Mouse (Mus musculus) myocyte (in vitro differentiated cells): ENCODE data around the gene Eed. TPM values are rescaled to one million over a fixed set of nuclear protein-coding genes. Genes with fewer than 3 reads are reported as not detected.
A peak's percentile ranks its signal among the peaks of the same experiment; 100 is the strongest.

Source experiments
- H3K27me3 ChIP-seq: one replicate; pipeline ENCODE4 v1.6.1; 2011; ENCODE audit not compliant: control insufficient read depth, insufficient read depth, insufficient read length
- H3K36me3 ChIP-seq: one replicate; pipeline ENCODE4 v1.6.1; 2011; ENCODE audit not compliant: control insufficient read depth, insufficient read depth
- H3K4me2 ChIP-seq: one replicate; pipeline ENCODE4 v1.6.1; 2011; ENCODE audit warnings: low read depth, control low read depth
- H3K4me3 ChIP-seq: one replicate; pipeline ENCODE4 v1.5.1; 2011; ENCODE audit warnings: mild to moderate bottlenecking, control low read depth, moderate library complexity
- H3K79me2 ChIP-seq: one replicate; pipeline ENCODE4 v1.6.1; 2011; ENCODE audit not compliant: control insufficient read depth, insufficient read depth
- H3ac ChIP-seq: one replicate; pipeline ENCODE4 v1.6.1; 2011; ENCODE audit not compliant: control insufficient read depth, insufficient read length
- CEBPB ChIP-seq: IDR thresholded peaks from 2 replicates; pipeline ENCODE4 v1.6.1; 2011; ENCODE audit warnings: mild to moderate bottlenecking, moderate library complexity; ENCODE audit not compliant: poor library complexity, insufficient read depth, severe bottlenecking
- E2F4 ChIP-seq: IDR thresholded peaks from one replicate; pipeline ENCODE4 v1.6.1; 2011; ENCODE audit warnings: mild to moderate bottlenecking, control low read depth, moderate library complexity; ENCODE audit not compliant: insufficient read depth
- MAX ChIP-seq: IDR thresholded peaks from one replicate; pipeline ENCODE4 v1.6.1; 2011; ENCODE audit warnings: low read depth, mild to moderate bottlenecking, control low read depth
- MYOD1 ChIP-seq, 3 experiments: IDR thresholded peaks; one replicate each; pipeline ENCODE4 v1.6.1; 2011; ENCODE audit warnings: control low read depth in 2 of 3, low read depth in 2 of 3, mild to moderate bottlenecking in 2 of 3, moderate library complexity in 1 of 3; ENCODE audit not compliant: insufficient read length in 2 of 3, control insufficient read depth in 1 of 3
- MYOG ChIP-seq, 3 experiments: IDR thresholded peaks; one replicate each; pipeline ENCODE4 v1.6.1; 2011; ENCODE audit warnings: control low read depth in 2 of 3, low read depth in 2 of 3, mild to moderate bottlenecking in 2 of 3; ENCODE audit not compliant: insufficient read length in 2 of 3, control insufficient read depth in 1 of 3, insufficient read depth in 1 of 3
- POLR2A ChIP-seq: IDR thresholded peaks from one replicate; pipeline ENCODE4 v1.6.1; 2011; ENCODE audit warnings: low read depth, mild to moderate bottlenecking, control low read depth, moderate library complexity; ENCODE audit not compliant: insufficient read length
- POLR2AphosphoS2 ChIP-seq: IDR thresholded peaks from one replicate; pipeline ENCODE4 v1.6.1; 2011; ENCODE audit warnings: low read depth, control low read depth; ENCODE audit not compliant: insufficient read length
- REST ChIP-seq: IDR thresholded peaks from one replicate; pipeline ENCODE4 v1.6.1; 2011; ENCODE audit warnings: mild to moderate bottlenecking, control low read depth, moderate library complexity; ENCODE audit not compliant: insufficient read depth, insufficient read length
- SRF ChIP-seq: IDR thresholded peaks from one replicate; pipeline ENCODE4 v1.6.1; 2011; ENCODE audit warnings: low read depth; ENCODE audit not compliant: control insufficient read depth, insufficient read length
- TCF12 ChIP-seq: IDR thresholded peaks from one replicate; pipeline ENCODE4 v1.6.1; 2011; ENCODE audit warnings: mild to moderate bottlenecking, control low read depth; ENCODE audit not compliant: poor library complexity, insufficient read depth, severe bottlenecking
- TCF3 ChIP-seq: IDR thresholded peaks from one replicate; pipeline ENCODE4 v1.6.1; 2011; ENCODE audit warnings: low read depth, control low read depth; ENCODE audit not compliant: insufficient read length
- USF1 ChIP-seq: IDR thresholded peaks from one replicate; pipeline ENCODE4 v1.6.1; 2011; ENCODE audit warnings: low read depth, mild to moderate bottlenecking, control low read depth, moderate library complexity
- polyA plus RNA-seq: library from polyadenylated mRNA; unstranded; fragments of >200 nt; fragmentation: generic; extraction: Trizol; gene quantifications from one replicate; pipeline ENCODE4 v1.2.1, GENCODE M21; 2012; ENCODE audit warnings: missing spikeins

The Eed gene
- polyA plus RNA-seq, 1 experiment = 25.7 TPM

GRCm38 (mm10) chr7:89983441-89983840 lies 2.7 kb upstream of the Eed start:
- H3ac ChIP-seq = no peak overlapping the region
- H3K36me3 ChIP-seq = no peaks in the 10 kb centered on the region
- peaks cover 15% of the 10 kb centered on the region for H3K79me2 ChIP-seq
- H3K27me3 ChIP-seq = no peaks in the 10 kb centered on the region
- TF ChIP-seq POLR2AphosphoS2 (no peak), MYOD1 (IDR thresholded peaks at IDR 0.05; ENCODE audit: control insufficient read depth in 1 of 3, insufficient read length in 2 of 3, low read depth in 2 of 3) (no peak), MAX (no peak), CEBPB (no peak), REST (no peak), USF1 (no peak), TCF3 (no peak), E2F4 (no peak), TCF12 (no peak), MYOG (IDR thresholded peaks at IDR 0.05; ENCODE audit: control insufficient read depth in 1 of 3, insufficient read depth in 1 of 3, insufficient read length in 2 of 3, low read depth in 2 of 3) (no peak), POLR2A (no peak), SRF (no peak)
- no peak overlapping the region for H3K4me3 ChIP-seq
- H3K4me2 ChIP-seq = no peak overlapping the region

GRCm38 (mm10) chr7:89981557-89981956 lies 774 bp upstream of the Eed start:
- no peaks in the 10 kb centered on the region for H3K27me3 ChIP-seq
- H3K4me3 ChIP-seq = peak overlapping the region; percentile 96
- H3K79me2 ChIP-seq = peaks cover 34% of the 10 kb centered on the region
- TF ChIP-seq MAX = no peak
- TF ChIP-seq MYOG (IDR thresholded peaks at IDR 0.05; ENCODE audit: control insufficient read depth in 1 of 3, insufficient read depth in 1 of 3, insufficient read length in 2 of 3, low read depth in 2 of 3) = no peak
- TF ChIP-seq MYOD1 (IDR thresholded peaks at IDR 0.05; ENCODE audit: control insufficient read depth in 1 of 3, insufficient read length in 2 of 3, low read depth in 2 of 3) = no peak
- TF ChIP-seq TCF12 = no peak
- no peak for TF ChIP-seq E2F4
- TF ChIP-seq REST = no peak
- TF ChIP-seq POLR2A = no peak
- no peak for TF ChIP-seq CEBPB
- H3ac ChIP-seq = peak overlapping the region; percentile 91
- H3K36me3 ChIP-seq = no peaks in the 10 kb centered on the region
- peak overlapping the region; percentile 88 for H3K4me2 ChIP-seq

- Histone ChIP-seq H3K27me3 (no peaks in the 10 kb centered on the region), H3ac (peak overlapping the region; percentile 91), H3K4me2 (peak overlapping the region; percentile 86), H3K36me3 (peaks cover 13% of the 10 kb centered on the region), H3K79me2 (peaks cover 46% of the 10 kb centered on the region), H3K4me3 (peak overlapping the region; percentile 96)
- TF ChIP-seq POLR2AphosphoS2 (no peak), POLR2A (no peak), MYOG (IDR thresholded peaks at IDR 0.05; ENCODE audit: control insufficient read depth in 1 of 3, insufficient read depth in 1 of 3, insufficient read length in 2 of 3, low read depth in 2 of 3) (no peak), TCF12 (no peak), CEBPB (no peak), TCF3 (no peak), MYOD1 (IDR thresholded peaks at IDR 0.05; ENCODE audit: control insufficient read depth in 1 of 3, insufficient read length in 2 of 3, low read depth in 2 of 3) (no peak), SRF (no peak), REST (no peak), USF1 (no peak), E2F4 (no peak), MAX (no peak)
Measured at GRCm38 (mm10) chr7:89980133-89980484, 674 bp downstream of the Eed start.

DNA sequence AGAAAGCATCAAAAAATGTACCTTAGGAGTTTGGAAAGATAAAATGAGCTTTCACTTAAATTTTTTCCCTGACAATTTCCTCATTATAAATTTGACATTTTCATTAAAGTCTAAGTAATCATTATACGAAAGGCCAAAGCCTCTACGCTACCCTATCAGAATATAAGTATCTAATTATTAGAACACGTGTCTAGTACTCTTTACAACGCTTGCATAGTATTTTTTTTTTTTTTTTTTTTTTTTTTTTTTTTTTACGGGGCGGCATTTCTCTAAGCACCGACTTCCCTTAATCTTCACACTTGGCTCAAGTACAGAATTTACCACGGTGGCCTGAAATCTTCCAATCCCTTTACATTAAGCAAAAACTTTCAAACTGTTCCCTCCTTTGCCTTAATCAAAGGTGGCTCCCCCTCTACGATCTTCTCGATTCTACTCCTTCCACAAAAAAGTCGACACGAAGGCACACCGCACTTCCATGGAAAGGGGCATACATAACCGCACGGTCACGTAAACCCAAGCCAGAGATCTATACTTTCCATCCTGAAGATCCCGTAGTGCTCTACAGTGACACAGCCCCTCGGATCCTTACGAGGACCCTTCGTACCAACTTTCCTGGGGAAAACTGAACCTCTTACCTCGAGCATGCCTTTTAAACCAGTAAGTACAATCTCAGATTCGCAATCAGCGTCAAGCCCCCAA lies 1.2 kb downstream of the Eed start:
- peaks cover 13% of the 10 kb centered on the region for H3K36me3 ChIP-seq
- peak overlapping the region; percentile 96 for H3K4me3 ChIP-seq
- peak overlapping the region; percentile 91 for H3ac ChIP-seq
- peaks cover 46% of the 10 kb centered on the region for H3K79me2 ChIP-seq
- H3K4me2 ChIP-seq = peak overlapping the region; percentile 86
- H3K27me3 ChIP-seq = no peaks in the 10 kb centered on the region
- TF ChIP-seq REST = no peak
- no peak for TF ChIP-seq CEBPB
- no peak for TF ChIP-seq USF1
- no peak for TF ChIP-seq MYOG (IDR thresholded peaks at IDR 0.05; ENCODE audit: control insufficient read depth in 1 of 3, insufficient read depth in 1 of 3, insufficient read length in 2 of 3, low read depth in 2 of 3)

DNA sequence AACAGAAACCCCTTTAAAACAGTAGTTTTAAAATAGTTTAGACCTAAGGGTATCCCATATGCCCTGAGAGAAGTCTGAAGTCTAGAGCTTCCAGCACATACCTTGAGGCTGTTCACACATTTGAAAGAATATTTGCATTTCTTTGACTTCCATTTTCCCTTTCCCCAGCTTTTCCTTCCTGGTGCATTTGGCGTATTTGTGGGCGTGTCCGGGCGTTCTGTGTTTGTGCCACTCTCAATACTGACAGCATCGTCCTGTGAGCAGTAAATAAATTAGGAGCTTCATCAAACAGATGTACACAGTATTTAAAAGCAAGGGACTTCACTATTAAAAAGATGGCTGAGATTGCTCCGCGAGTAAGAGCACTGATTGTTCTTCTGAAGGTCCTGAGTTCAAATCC lies 4.0 kb downstream of the Eed start:
- TF ChIP-seq POLR2A (no peak), MYOD1 (IDR thresholded peaks at IDR 0.05; ENCODE audit: control insufficient read depth in 1 of 3, insufficient read length in 2 of 3, low read depth in 2 of 3) (no peak), USF1 (no peak), REST (no peak), MAX (no peak), CEBPB (no peak), TCF12 (no peak), E2F4 (no peak), TCF3 (no peak), SRF (no peak), POLR2AphosphoS2 (no peak)
- H3ac ChIP-seq = no peak overlapping the region

More for the DNA sequence above, 4.0 kb downstream of the Eed start:
- Histone ChIP-seq H3K4me2 (no peak overlapping the region), H3K79me2 (peaks cover 57% of the 10 kb centered on the region), H3K36me3 (peaks cover 31% of the 10 kb centered on the region), H3K27me3 (no peaks in the 10 kb centered on the region), H3K4me3 (no peak overlapping the region)
